Mouse (Mus musculus) heart, adult 9 months (tissue): ENCODE results near the gene Syt3.

Source experiments
- DNase-seq, 2 experiments: peaks; one replicate each; pipeline ENCODE4 v3.0.0; 2022; ENCODE audit warnings: low spot score in 2 of 2

The Syt3 gene

GRCm38 (mm10) chr7:44383980-44384715 is at the start of gene Syt3:
Gene Syt3, plus strand, starts transcription at chr7:44384102.
- peak; percentile 49 to 69 for DNase-seq

- DNase-seq = no peak
These were observed 49.8 kb upstream of the Syt3 start for GRCm38 (mm10) chr7:44334139-44334538.

- no peak for DNase-seq
These were observed 48.6 kb upstream of the Syt3 start for GRCm38 (mm10) chr7:44335031-44335878.

GRCm38 (mm10) chr7:44336046-44337021 is 47.6 kb upstream of the Syt3 start:
- DNase-seq = no peak

GRCm38 (mm10) chr7:44337121-44337849 is 46.6 kb upstream of the Syt3 start:
- no peak for DNase-seq

GRCm38 (mm10) chr7:44340226-44340625 is 43.7 kb upstream of the Syt3 start:
- no peak for DNase-seq

- no peak for DNase-seq
These were observed 42.8 kb upstream of the Syt3 start for GRCm38 (mm10) chr7:44341119-44341518.

GRCm38 (mm10) chr7:44341714-44342113 is 42.2 kb upstream of the Syt3 start:
- DNase-seq = no peak

- no peak for DNase-seq
These were observed 40.4 kb upstream of the Syt3 start for GRCm38 (mm10) chr7:44343459-44344015.

GRCm38 (mm10) chr7:44344622-44345021 is 39.3 kb upstream of the Syt3 start:
- no peak for DNase-seq

- DNase-seq = no peak
These were observed 34.9 kb upstream of the Syt3 start for GRCm38 (mm10) chr7:44349043-44349442.

GRCm38 (mm10) chr7:44350957-44351711 is 32.8 kb upstream of the Syt3 start:
- DNase-seq = peak; percentile 50 to 78

GRCm38 (mm10) chr7:44351881-44352749 is 31.8 kb upstream of the Syt3 start:
- DNase-seq = no peak

- no peak for DNase-seq
These were observed 30.9 kb upstream of the Syt3 start for GRCm38 (mm10) chr7:44352750-44353600.

GRCm38 (mm10) chr7:44353601-44354340 is 30.1 kb upstream of the Syt3 start:
- no peak for DNase-seq

GRCm38 (mm10) chr7:44355411-44355810 is 28.5 kb upstream of the Syt3 start:
- no peak for DNase-seq
